Mouse (Mus musculus): ENCODE measurements around the gene Pafah1b1. TPM values are rescaled to one million over a fixed set of nuclear protein-coding genes. Genes with fewer than 3 reads are reported as not detected.

The Pafah1b1 gene
- total RNA-seq, 1 experiment: 64.6 TPM

DNA sequence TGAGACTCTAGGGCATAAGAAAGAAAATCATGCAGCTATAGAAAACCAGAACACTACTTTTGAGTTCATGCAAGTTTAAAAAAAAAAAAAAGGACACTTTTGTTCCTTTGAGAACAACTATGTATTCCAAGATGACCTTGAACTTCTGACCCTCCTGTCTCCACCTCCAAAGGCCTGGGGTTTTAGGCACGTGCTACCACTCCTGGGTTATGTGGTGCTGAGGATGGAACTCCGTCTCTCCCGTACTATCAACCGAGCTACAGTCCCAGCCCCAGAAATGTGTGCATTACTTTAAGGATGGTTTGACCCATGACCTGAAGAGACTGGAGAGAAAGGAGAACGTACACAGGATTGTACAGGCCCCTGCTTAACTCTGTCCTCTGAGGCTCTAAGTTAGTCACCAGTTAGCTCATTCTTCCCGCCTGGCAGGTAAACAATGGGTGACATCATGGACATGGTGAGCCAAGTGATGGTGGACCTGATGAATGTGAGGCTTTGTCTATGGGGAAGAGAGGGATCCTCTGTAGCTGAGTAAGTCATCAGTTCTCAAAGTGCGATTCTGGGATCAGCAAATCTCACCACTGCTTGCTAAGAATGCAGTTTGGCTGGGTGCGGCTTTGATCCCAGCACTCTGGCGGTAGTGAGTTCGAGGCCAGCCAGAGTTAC lies 39.6 kb upstream of the Pafah1b1 start:
- Histone ChIP-seq H3K9me3 (ENCODE audit: control insufficient read depth, insufficient read depth, low read depth, low read length) (no peaks in the 10 kb centered on the region), H3K4me1 (ENCODE audit: control insufficient read depth in 2 of 2, insufficient read depth in 2 of 2, low read length in 2 of 2, poor library complexity in 1 of 2) (peaks cover 3 to 30% of the 10 kb centered on the region in 2 experiments; a peak in 2 of 4 replicates), H3K4me3 (ENCODE audit: insufficient read depth in 1 of 2, low read depth in 1 of 2, low read length in 2 of 2, poor library complexity in 1 of 2, severe bottlenecking in 1 of 2) (no peak overlapping the region), H3K36me3 (ENCODE audit: control insufficient read depth, insufficient read depth, low read length, poor library complexity, severe bottlenecking) (no peaks in the 10 kb centered on the region), H3K9ac (ENCODE audit: insufficient read depth, low read depth, low read length, poor library complexity, severe bottlenecking) (peak overlapping the region; percentile 25; the same call in 1 of the 2 replicates), H3K27ac (ENCODE audit: insufficient read depth, low read depth, low read length, poor library complexity, severe bottlenecking) (peak overlapping the region; percentile 75; the same call in 1 of the 2 replicates)
- DNase-seq (ENCODE audit: low read depth, low spot score): no peak
- TF ChIP-seq HCFC1 (IDR thresholded peaks at IDR 0.05; ENCODE audit: borderline replicate concordance, insufficient read depth, low read length) (no peak), CHD2 (IDR thresholded peaks at IDR 0.05; ENCODE audit: low read depth, low read length) (no peak), ZC3H11A (IDR thresholded peaks at IDR 0.05; ENCODE audit: borderline replicate concordance, low read depth, low read length) (no peak), MAFK (IDR thresholded peaks at IDR 0.05; ENCODE audit: insufficient read depth, low read depth, low read length) (no peak), ZNF384 (IDR thresholded peaks at IDR 0.05; ENCODE audit: low read depth, low read length) (no peak)
- in situ Hi-C loops (cut with MboI; ENCODE audit: low sequenced_read_pairs in 2 of 2, unreplicated experiment in 2 of 2): no loop called here

- TF ChIP-seq ZC3H11A (IDR thresholded peaks at IDR 0.05; ENCODE audit: borderline replicate concordance, low read depth, low read length) (no peak), CHD2 (IDR thresholded peaks at IDR 0.05; ENCODE audit: low read depth, low read length) (no peak), ZNF384 (IDR thresholded peaks at IDR 0.05; ENCODE audit: low read depth, low read length) (no peak), MAFK (IDR thresholded peaks at IDR 0.05; ENCODE audit: insufficient read depth, low read depth, low read length) (no peak), HCFC1 (IDR thresholded peaks at IDR 0.05; ENCODE audit: borderline replicate concordance, insufficient read depth, low read length) (no peak)
- Histone ChIP-seq H3K9ac (ENCODE audit: insufficient read depth, low read depth, low read length, poor library complexity, severe bottlenecking) (no peak overlapping the region), H3K4me3 (ENCODE audit: insufficient read depth in 1 of 2, low read depth in 1 of 2, low read length in 2 of 2, poor library complexity in 1 of 2, severe bottlenecking in 1 of 2) (no peak overlapping the region), H3K4me1 (ENCODE audit: control insufficient read depth in 2 of 2, insufficient read depth in 2 of 2, low read length in 2 of 2, poor library complexity in 1 of 2) (peaks cover 0 to 22% of the 10 kb centered on the region in 2 experiments; a peak in 2 of 4 replicates), H3K36me3 (ENCODE audit: control insufficient read depth, insufficient read depth, low read length, poor library complexity, severe bottlenecking) (no peaks in the 10 kb centered on the region), H3K9me3 (ENCODE audit: control insufficient read depth, insufficient read depth, low read depth, low read length) (no peaks in the 10 kb centered on the region), H3K27ac (ENCODE audit: insufficient read depth, low read depth, low read length, poor library complexity, severe bottlenecking) (no peak overlapping the region)
- DNase-seq (ENCODE audit: low read depth, low spot score): no peak
- in situ Hi-C loops (cut with MboI; ENCODE audit: low sequenced_read_pairs in 2 of 2, unreplicated experiment in 2 of 2): no loop called here
Measured at GRCm38 (mm10) chr11:74761011-74761705, 36.7 kb upstream of the Pafah1b1 start.

DNA sequence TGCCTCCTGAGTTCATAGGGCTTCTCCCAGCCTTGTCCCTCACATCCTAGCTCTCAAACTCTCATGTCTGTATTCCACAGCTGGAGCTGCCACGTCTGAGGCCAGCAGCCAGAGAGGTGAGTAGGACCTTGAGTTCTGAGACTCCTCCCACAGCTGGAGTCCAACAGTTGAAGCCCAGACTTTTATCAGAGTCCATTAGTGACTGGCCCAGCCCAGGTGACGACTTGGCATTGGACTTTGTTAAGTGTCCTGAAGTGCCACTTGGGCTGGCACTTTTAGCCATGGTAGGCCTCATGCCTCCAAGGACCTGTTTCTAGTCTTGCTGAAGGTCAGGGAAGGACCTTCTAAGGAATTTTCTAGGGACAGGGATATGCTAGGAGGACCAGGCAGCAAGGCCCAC lies 32.2 kb upstream of the Pafah1b1 start:
- no peak overlapping the region for H3K27ac ChIP-seq (ENCODE audit: insufficient read depth, low read depth, low read length, poor library complexity, severe bottlenecking)
- DNase-seq (ENCODE audit: low read depth, low spot score): no peak
- peaks cover 0 to 7% of the 10 kb centered on the region in 2 experiments; a peak in 2 of 4 replicates for H3K4me1 ChIP-seq (ENCODE audit: control insufficient read depth in 2 of 2, insufficient read depth in 2 of 2, low read length in 2 of 2, poor library complexity in 1 of 2)
- TF ChIP-seq CHD2 (IDR thresholded peaks at IDR 0.05; ENCODE audit: low read depth, low read length): no peak
- no peak for TF ChIP-seq ZC3H11A (IDR thresholded peaks at IDR 0.05; ENCODE audit: borderline replicate concordance, low read depth, low read length)
- no peak for TF ChIP-seq ZNF384 (IDR thresholded peaks at IDR 0.05; ENCODE audit: low read depth, low read length)
- no peak for TF ChIP-seq MAFK (IDR thresholded peaks at IDR 0.05; ENCODE audit: insufficient read depth, low read depth, low read length)
- no peak for TF ChIP-seq HCFC1 (IDR thresholded peaks at IDR 0.05; ENCODE audit: borderline replicate concordance, insufficient read depth, low read length)
- no peak overlapping the region for H3K9ac ChIP-seq (ENCODE audit: insufficient read depth, low read depth, low read length, poor library complexity, severe bottlenecking)
- no peak overlapping the region for H3K4me3 ChIP-seq (ENCODE audit: insufficient read depth in 1 of 2, low read depth in 1 of 2, low read length in 2 of 2, poor library complexity in 1 of 2, severe bottlenecking in 1 of 2)
- no peaks in the 10 kb centered on the region for H3K36me3 ChIP-seq (ENCODE audit: control insufficient read depth, insufficient read depth, low read length, poor library complexity, severe bottlenecking)
- no peaks in the 10 kb centered on the region for H3K9me3 ChIP-seq (ENCODE audit: control insufficient read depth, insufficient read depth, low read depth, low read length)
- in situ Hi-C loops (cut with MboI; ENCODE audit: low sequenced_read_pairs in 2 of 2, unreplicated experiment in 2 of 2): no loop called here

DNA sequence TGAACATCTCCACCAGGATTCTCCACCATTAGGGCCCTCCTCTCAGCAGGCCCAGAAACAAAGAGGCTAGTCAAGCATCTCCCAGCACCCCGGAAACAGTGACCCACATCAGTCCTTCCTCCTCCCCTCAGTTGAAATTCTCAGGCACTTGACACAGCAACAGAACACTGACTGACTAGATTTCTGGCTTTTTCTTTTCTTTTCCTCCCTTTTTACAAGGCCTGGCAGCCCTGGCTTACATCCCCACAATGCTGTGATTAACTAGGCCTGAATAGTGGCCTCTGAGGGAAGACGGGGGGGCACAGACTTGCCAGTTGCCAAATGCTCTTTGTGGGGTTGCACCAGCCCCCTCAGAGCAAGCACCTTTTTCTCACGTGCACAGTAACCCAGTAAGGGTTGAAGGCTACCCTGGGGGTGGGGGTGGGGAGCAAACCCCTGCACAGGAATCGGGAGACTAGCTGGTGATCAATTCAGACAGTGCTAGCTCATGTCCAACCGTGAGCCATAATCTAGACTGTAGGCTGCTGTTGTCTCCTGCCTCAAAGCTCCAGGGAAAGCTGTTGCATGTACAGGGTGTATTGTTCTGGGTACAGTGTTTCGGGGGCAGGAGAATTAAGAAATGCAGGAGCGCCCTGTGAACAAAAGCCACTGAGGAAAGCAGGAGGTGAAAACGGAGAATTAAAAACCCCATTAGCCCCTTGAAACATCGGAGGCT lies 27.0 kb upstream of the Pafah1b1 start:
- TF ChIP-seq MAFK (IDR thresholded peaks at IDR 0.05; ENCODE audit: insufficient read depth, low read depth, low read length): no peak
- no peak for TF ChIP-seq ZNF384 (IDR thresholded peaks at IDR 0.05; ENCODE audit: low read depth, low read length)
- no peak for TF ChIP-seq CHD2 (IDR thresholded peaks at IDR 0.05; ENCODE audit: low read depth, low read length)
- TF ChIP-seq ZC3H11A (IDR thresholded peaks at IDR 0.05; ENCODE audit: borderline replicate concordance, low read depth, low read length): no peak
- TF ChIP-seq HCFC1 (IDR thresholded peaks at IDR 0.05; ENCODE audit: borderline replicate concordance, insufficient read depth, low read length): no peak
- no peak overlapping the region for H3K27ac ChIP-seq (ENCODE audit: insufficient read depth, low read depth, low read length, poor library complexity, severe bottlenecking)
- DNase-seq (ENCODE audit: low read depth, low spot score): no peak
- in situ Hi-C loops (cut with MboI; ENCODE audit: low sequenced_read_pairs in 2 of 2, unreplicated experiment in 2 of 2): no loop called here
- no peaks in the 10 kb centered on the region for H3K9me3 ChIP-seq (ENCODE audit: control insufficient read depth, insufficient read depth, low read depth, low read length)
- H3K9ac ChIP-seq (ENCODE audit: insufficient read depth, low read depth, low read length, poor library complexity, severe bottlenecking): no peak overlapping the region
- no peaks in the 10 kb centered on the region for H3K36me3 ChIP-seq (ENCODE audit: control insufficient read depth, insufficient read depth, low read length, poor library complexity, severe bottlenecking)
- H3K4me1 ChIP-seq (ENCODE audit: control insufficient read depth in 2 of 2, insufficient read depth in 2 of 2, low read length in 2 of 2, poor library complexity in 1 of 2): peaks cover 5 to 7% of the 10 kb centered on the region in 2 experiments; a peak in 2 of 4 replicates
- H3K4me3 ChIP-seq (ENCODE audit: insufficient read depth in 1 of 2, low read depth in 1 of 2, low read length in 2 of 2, poor library complexity in 1 of 2, severe bottlenecking in 1 of 2): no peak overlapping the region

Measured in ES-E14 (cell line).